Mouse (Mus musculus): ENCODE results near the gene Fut8. TPM values are rescaled to one million over a fixed set of nuclear protein-coding genes. Genes with fewer than 3 reads are reported as not detected.

The Fut8 gene
- polyA plus RNA-seq, 1 experiment: 44.8 TPM

- TF ChIP-seq GATA1 (IDR thresholded peaks at IDR 0.05; ENCODE audit: low read length): no peak
Measured at GRCm38 (mm10) chr12:77211695-77212208, 26.2 kb upstream of the Fut8 start.

GRCm38 (mm10) chr12:77213896-77214564, 23.9 kb upstream of the Fut8 start:
- no peak for TF ChIP-seq GATA1 (IDR thresholded peaks at IDR 0.05; ENCODE audit: low read length)

DNA sequence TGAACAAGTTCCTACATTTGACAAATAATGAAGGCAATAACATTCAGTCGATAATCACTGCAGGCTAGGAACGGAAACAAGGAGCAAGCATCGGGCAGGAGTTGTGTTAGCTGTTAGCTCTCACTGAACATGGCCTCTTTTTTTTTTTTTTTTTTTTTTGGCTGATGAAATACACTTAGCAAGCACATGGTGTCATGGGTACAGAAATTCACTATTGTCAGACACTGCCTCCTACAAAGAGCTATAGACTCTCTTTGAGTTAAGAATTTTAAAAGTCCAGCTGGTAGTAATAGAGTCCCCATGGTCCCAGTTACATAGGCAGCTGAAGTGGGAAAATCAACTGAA, 23.4 kb upstream of the Fut8 start:
- no peak for TF ChIP-seq GATA1 (IDR thresholded peaks at IDR 0.05; ENCODE audit: low read length)

DNA sequence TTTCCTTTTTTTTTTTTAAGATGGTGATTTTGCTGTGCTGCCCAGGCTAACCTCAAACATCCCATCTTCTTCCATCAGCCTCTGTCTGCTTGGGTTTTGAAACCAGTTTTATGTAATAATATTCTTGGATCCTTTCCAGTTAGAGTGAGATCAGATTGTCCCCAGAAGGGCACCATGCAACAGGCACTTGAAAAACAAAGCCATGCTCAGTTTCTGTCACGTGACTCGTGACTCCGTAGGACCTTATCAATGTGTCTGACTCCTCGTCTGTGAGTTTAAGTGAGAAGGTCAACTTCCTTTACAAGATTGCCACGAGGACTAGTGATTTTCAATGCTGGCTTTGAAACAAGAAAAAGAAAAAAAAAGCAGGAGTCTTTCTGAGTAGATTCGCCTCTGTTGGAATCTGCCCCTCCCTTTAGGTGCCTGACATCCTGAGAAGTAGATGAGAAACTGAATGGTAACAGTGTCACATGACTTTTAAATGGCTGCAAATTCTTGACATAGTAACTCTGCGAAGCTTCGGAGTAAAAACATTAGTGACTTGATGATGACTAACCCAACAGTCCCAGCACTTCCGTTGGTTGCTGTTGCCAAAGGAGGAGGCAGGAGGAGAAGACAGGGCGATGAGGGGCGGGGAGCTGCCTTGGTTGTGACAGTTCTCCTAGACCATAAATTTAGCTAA, 21.3 kb upstream of the Fut8 start:
- TF ChIP-seq GATA1 (IDR thresholded peaks at IDR 0.05; ENCODE audit: low read length): no peak

GRCm38 (mm10) chr12:77220616-77221015, 17.3 kb upstream of the Fut8 start:
- TF ChIP-seq GATA1 (IDR thresholded peaks at IDR 0.05; ENCODE audit: low read length): no peak

DNA sequence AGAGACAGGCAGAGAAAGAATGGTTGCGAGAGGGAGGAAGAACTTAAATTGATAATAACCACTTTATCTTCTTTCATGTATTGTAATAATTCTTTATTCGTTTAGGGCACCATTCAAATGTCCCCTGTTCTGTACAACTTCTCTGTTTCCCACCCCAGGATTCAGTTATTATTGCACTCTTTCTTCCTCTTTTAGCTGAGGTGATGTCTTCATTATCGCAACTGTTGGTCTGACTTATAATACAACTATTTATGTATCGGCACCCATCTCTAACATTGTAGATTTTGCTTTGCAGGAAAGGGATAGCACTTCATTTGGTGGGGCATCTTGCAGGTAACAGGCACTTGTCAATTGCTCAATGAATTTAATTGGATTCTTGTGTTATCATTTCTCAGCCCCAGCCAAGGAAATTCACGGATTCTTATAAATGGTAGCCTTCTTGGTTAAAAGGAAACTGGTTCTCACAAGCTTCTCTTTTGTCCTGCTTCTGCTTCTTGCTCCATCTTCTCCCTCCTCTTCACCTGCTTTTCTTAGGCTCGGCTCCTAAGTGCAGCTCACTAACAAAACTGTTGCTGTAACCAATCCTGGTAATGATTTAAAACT, 15.6 kb upstream of the Fut8 start:
- no peak for TF ChIP-seq GATA1 (IDR thresholded peaks at IDR 0.05; ENCODE audit: low read length)

GRCm38 (mm10) chr12:77223595-77223994, 14.3 kb upstream of the Fut8 start:
- TF ChIP-seq GATA1 (IDR thresholded peaks at IDR 0.05; ENCODE audit: low read length): no peak

- no peak for TF ChIP-seq GATA1 (IDR thresholded peaks at IDR 0.05; ENCODE audit: low read length)
Measured at GRCm38 (mm10) chr12:77224121-77224520, 13.8 kb upstream of the Fut8 start.

GRCm38 (mm10) chr12:77224891-77225290, 13.0 kb upstream of the Fut8 start:
- TF ChIP-seq GATA1 (IDR thresholded peaks at IDR 0.05; ENCODE audit: low read length): no peak

DNA sequence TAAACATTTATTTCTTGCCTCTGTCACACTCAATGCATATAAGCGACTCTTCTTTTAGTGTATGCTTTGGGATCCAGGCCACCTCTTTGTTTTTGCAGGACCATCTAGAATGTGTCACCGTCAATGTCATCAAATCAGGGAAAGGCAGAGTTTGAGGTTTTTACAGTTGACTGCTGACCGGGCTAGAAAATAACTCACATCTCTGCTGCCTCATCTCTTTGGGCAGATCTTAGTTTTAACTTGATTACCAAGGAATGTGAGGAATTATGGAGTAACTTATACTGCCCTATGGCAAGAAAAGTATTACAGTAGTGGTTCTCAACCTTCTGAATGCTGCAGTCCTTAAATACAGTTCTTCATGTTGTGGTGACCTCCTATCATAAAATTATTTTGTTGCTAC, 12.2 kb upstream of the Fut8 start:
- TF ChIP-seq GATA1 (IDR thresholded peaks at IDR 0.05; ENCODE audit: low read length): no peak

DNA sequence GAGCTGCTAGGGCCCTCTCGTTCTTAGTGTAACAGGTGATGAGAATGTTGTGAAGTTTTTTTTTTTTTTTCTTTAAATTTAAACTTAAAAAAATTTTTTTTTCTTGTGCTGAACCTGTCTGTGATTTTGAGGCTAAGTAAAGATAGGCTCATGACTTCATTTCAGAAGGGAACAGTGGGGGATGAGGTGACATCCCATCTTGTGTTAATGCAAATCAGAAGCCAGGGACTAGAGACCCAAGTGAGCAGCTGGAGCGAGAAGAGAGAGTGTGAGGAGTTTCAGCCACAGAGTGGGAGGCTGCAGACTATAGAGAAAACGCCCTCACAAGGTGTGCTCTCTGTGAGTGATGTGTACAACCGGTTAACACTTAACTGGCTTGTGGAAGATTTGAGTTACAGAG, 2.0 kb upstream of the Fut8 start:
- TF ChIP-seq GATA1 (IDR thresholded peaks at IDR 0.05; ENCODE audit: low read length): no peak

GRCm38 (mm10) chr12:77238531-77239389, 835 bp downstream of the Fut8 start:
- no peak for TF ChIP-seq GATA1 (IDR thresholded peaks at IDR 0.05; ENCODE audit: low read length)

DNA sequence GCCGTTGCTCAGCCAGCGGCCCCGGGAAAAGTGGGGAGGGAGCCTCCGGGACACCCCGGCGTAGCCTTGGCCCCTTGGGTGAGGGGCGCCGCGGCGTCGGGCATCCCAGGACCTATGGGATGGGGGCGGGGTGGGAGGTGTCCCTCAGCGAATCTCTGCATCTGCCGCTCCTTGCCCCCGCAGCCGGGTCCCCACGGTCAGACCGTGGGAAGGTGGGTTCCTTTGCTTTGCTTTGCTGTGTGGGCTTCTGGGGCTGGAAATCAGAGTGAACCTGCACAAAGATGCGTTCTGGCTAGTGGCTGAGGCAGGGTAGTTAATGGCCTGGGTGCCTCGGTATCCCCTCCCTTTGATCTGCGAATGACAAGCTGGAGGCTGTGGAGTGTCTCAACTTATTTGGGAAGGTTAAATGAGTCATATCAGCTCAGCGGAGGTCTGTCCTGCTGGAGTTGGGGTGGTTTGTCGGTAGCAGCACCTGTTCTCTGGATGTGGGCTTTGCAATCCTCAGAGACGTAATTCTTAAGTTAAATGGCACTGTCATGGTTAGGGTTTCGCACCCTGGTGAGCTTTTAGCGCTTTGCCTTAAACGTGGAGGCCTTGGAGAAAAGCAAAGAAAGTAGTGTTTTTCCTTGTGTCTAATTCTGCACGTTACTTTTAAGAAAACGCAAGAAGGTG, 1.6 kb downstream of the Fut8 start:
- no peak for TF ChIP-seq GATA1 (IDR thresholded peaks at IDR 0.05; ENCODE audit: low read length)

- no peak for TF ChIP-seq GATA1 (IDR thresholded peaks at IDR 0.05; ENCODE audit: low read length)
Measured at GRCm38 (mm10) chr12:77240372-77240771, 2.4 kb downstream of the Fut8 start.

DNA sequence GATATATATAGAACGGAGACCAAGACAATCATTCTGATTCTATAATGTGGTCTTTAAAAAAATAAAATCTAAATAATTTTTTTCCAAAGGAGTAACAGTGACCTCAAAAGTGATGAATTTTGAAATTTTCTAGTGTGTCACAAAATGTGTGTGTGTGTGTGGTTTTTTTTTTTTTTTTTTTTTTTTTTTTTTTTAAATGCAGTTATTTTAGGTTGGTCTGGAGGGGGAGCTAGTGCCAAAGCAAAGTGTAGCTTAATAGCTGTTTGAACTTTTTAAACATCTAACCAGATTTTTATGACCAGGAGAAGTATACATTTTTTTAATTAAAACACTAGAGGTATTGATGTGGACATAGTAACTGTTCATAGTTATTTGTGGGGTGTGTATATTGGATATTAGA, 2.9 kb downstream of the Fut8 start:
- no peak for TF ChIP-seq GATA1 (IDR thresholded peaks at IDR 0.05; ENCODE audit: low read length)

Data from G1E-ER4 (cell line).